Mouse (Mus musculus) erythroblast, embryonic 14.5 days (primary cell): Measurements from ENCODE around the gene Ythdc1. TPM values are rescaled to one million over a fixed set of nuclear protein-coding genes. Genes with fewer than 3 reads are reported as not detected.
"Not testable (repeated sequence)": the region's sequence is repeated elsewhere in the genome, so short reads cannot be mapped to it uniquely, and the experiment has no call there.

ENCODE experiments used
- H3K27me3 ChIP-seq: 2 replicates; pipeline ENCODE4 v1.6.1; 2012; ENCODE audit warnings: inconsistent platforms; ENCODE audit not compliant: control insufficient read depth
- H3K36me3 ChIP-seq: 2 replicates; pipeline ENCODE4 v1.6.1; 2012; ENCODE audit warnings: mild to moderate bottlenecking, inconsistent platforms; ENCODE audit not compliant: control insufficient read depth
- H3K4me1 ChIP-seq: 2 replicates; pipeline ENCODE4 v1.6.1; 2012; ENCODE audit warnings: inconsistent platforms; ENCODE audit not compliant: control insufficient read depth
- H3K4me3 ChIP-seq: replicated peaks from 2 replicates; pipeline ENCODE3; 2012; ENCODE audit warnings: moderate library complexity, mild to moderate bottlenecking, inconsistent platforms
- H3K9me3 ChIP-seq: 2 replicates; pipeline ENCODE4 v1.6.1; 2012; ENCODE audit warnings: low read length, inconsistent platforms, mixed read lengths; ENCODE audit not compliant: control insufficient read depth
- GATA1 ChIP-seq: IDR thresholded peaks from 2 replicates; pipeline ENCODE4 v1.6.1; 2012; ENCODE audit warnings: low read length, inconsistent platforms, mixed read lengths
- TAL1 ChIP-seq: IDR thresholded peaks from 3 replicates; pipeline ENCODE4 v1.6.1; 2012; ENCODE audit warnings: low read length, inconsistent platforms, mixed read lengths
- polyA plus RNA-seq: library from polyadenylated mRNA; stranded (reverse); fragments of >175 nt; gene quantifications from 2 replicates; pipeline ENCODE4 v1.2.3, GENCODE M21; 2012

Ythdc1 gene
- polyA plus RNA-seq, 1 experiment: 1.8 TPM

DNA sequence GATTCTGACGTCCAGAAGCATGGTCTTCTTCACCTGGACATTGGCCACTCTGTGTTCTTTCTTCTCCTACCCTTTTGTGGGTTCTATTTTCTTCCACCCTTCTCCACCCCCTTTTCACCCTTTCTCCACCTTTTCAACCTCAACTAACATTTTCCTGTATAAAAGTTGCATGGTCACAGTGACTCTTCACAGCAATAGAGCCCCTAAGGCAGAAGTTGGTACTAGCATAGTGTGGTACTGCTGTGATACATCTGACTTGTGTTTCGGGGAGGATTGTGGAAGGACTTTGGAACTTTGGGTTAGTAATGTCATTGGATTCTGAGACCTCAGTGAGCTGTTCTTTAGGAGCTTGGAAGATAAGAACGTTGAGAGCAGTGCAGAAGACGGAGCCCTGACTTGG lies 11.8 kb upstream of the Ythdc1 start:
- TF ChIP-seq TAL1 (no peak), GATA1 (no peak)
- no peaks in the 10 kb centered on the region for H3K36me3 ChIP-seq
- H3K4me1 ChIP-seq: no peaks in the 10 kb centered on the region
- H3K4me3 ChIP-seq: no peak overlapping the region
- H3K27me3 ChIP-seq: no peaks in the 10 kb centered on the region
- H3K9me3 ChIP-seq: no peaks in the 10 kb centered on the region

DNA sequence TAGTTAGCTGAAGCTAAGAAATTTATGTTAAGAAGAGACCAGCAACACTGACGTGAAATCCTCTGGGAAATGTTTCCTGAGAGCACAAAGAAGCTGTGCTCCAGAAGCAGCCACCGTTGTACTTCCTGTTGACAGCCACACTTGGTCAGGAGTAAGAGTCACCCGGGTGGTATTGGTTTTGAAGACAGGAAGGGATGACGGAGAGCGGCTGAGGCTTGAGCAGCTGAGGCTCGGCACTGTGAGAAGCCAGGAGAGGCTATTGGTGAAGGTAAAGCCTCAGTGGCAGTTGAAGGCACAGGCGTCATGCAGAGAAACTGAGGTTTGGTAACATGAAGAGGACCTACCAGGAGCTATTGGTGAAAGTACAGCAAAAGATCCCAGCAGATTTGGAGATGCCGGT lies 11.2 kb upstream of the Ythdc1 start:
- TF ChIP-seq GATA1: no peak
- no peak for TF ChIP-seq TAL1
- no peak overlapping the region for H3K4me3 ChIP-seq
- H3K9me3 ChIP-seq: no peaks in the 10 kb centered on the region
- H3K36me3 ChIP-seq: no peaks in the 10 kb centered on the region
- no peaks in the 10 kb centered on the region for H3K27me3 ChIP-seq
- no peaks in the 10 kb centered on the region for H3K4me1 ChIP-seq

DNA sequence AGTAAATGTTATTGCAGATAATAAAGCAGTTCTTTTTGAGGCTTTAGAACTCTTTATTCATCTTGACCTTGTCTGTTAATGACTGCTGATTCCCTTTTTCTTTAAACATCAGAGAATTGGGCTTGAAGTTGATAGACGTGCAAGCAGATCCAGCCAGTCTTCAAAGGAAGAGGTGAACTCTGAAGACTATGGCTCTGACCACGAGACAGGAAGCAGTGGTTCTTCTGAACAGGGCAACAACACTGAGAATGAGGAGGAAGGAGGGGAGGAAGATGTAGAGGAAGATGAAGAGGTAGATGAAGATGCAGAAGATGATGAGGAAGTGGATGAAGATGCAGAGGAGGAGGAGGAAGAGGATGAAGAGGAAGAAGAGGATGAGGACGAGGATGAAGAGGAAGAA lies 12.8 kb downstream of the Ythdc1 start:
- no peaks in the 10 kb centered on the region for H3K27me3 ChIP-seq
- TF ChIP-seq TAL1 (no peak), GATA1 (no peak)
- no peak overlapping the region for H3K4me3 ChIP-seq
- H3K36me3 ChIP-seq: peaks cover 81% of the 10 kb centered on the region
- no peaks in the 10 kb centered on the region for H3K4me1 ChIP-seq
- no peaks in the 10 kb centered on the region for H3K9me3 ChIP-seq

DNA sequence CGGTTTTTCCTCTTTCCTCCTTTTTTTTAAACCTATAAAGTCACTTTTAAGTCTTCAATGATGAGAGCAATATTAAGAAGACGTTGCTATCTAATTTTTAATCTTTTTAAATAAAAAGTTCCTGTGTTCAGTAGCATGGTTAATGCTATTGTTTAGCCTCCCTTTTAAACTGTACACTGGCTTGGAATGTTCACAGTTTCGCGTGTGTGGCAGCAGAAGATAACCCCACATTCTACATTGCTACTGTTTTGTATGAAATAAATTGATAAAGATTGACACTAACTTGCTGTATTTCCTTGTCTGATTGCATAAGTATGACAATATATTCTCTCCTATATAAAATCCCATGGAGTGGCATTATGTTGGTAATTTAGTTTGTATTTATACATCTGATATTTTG lies 32.4 kb downstream of the Ythdc1 start:
- H3K27me3 ChIP-seq, H3K4me1 ChIP-seq, H3K4me3 ChIP-seq, H3K9me3 ChIP-seq: not testable (repeated sequence)
- H3K36me3 ChIP-seq: peaks cover 57% of the 10 kb centered on the region

DNA sequence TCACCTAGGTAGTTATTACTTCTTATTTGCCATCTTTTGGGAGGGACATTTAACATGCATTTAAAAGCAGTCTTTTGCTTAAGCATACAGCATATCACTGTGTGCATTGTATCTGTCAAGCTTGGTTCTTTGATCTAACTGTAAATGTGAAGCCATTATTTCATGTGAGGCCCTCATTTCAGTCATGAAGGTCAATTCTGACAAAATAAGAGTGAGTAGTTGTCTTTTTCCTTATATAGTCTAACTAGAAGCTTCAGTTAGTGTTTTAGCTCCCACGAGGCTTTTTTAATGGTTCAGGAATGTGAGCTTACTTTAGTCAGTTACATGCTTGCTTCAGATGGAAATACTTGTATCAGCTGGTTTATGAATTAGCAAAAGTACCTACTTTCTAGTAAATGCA lies 34.1 kb downstream of the Ythdc1 start:
- no peaks in the 10 kb centered on the region for H3K27me3 ChIP-seq
- H3K4me1 ChIP-seq: no peaks in the 10 kb centered on the region
- peaks cover 4% of the 10 kb centered on the region for H3K9me3 ChIP-seq
- H3K36me3 ChIP-seq: peaks cover 41% of the 10 kb centered on the region
- no peak overlapping the region for H3K4me3 ChIP-seq
- TF ChIP-seq TAL1 (no peak), GATA1 (no peak)

DNA sequence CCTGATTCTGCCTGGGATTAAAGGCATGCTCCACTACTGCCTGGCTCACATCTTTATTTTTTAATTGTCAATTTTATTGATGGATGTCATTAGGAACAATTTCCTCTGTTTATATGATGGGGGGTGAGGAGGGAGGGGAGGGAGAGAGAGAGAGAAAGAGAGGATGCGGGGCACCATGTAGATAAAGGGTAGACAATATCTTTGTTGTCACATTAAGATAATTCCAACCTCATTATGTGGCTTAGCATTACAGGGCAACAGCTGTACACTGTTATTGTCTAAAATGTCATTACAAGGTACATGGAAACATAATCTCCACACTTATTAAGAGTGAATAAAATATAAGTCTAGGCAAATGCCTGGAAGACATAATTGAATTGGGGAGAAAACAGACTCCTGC lies 35.5 kb downstream of the Ythdc1 start:
- Histone ChIP-seq H3K27me3 (no peaks in the 10 kb centered on the region), H3K9me3 (peaks cover 4% of the 10 kb centered on the region), H3K4me1 (no peaks in the 10 kb centered on the region), H3K4me3 (no peak overlapping the region), H3K36me3 (peaks cover 28% of the 10 kb centered on the region)
- TF ChIP-seq TAL1: no peak
- no peak for TF ChIP-seq GATA1

DNA sequence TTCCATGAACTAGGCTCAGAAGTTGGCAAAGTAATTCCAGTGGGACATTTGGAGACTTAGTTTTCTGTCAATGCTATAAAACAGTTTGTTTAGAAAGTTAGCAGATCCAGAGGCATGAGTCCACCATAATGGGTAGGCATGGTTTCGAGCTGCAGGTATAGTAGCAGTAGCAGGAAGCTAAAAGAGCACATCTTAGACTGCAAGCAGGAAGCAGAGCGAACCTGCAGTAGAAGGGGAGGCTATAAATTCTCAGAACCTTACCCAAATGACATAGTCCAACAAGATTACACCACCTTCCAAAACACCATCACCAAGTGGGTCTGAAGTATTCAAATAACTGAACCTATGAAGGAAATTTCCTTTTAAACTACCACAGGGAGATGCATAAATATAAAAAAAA lies 36.2 kb downstream of the Ythdc1 start:
- no peak overlapping the region for H3K4me3 ChIP-seq
- TF ChIP-seq GATA1: no peak
- TF ChIP-seq TAL1: no peak

DNA sequence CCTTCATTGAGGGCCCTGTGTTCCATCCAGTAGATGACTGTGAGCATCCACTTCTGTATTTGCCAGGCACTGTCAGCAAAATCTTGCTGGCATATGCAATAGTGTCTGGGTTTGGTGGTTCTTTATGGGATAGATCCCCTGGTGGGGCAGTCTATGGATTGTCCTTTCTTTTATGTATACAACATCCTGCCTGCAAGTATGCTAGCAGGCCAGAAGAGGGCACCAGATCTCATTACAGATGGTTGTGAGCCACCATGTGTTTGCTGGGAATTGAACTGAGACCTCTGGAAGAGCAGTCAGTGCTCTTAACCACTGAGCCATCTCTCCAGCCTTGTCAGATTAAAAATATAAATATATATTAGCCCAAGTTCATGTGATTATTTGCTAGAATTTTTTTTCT lies 37.2 kb downstream of the Ythdc1 start:
- H3K4me3 ChIP-seq, H3K27me3 ChIP-seq, H3K9me3 ChIP-seq, H3K4me1 ChIP-seq: not testable (repeated sequence)
- peaks cover 11% of the 10 kb centered on the region for H3K36me3 ChIP-seq

More for the DNA sequence above, 36.2 kb downstream of the Ythdc1 start:
- Histone ChIP-seq H3K36me3 (peaks cover 22% of the 10 kb centered on the region), H3K9me3 (peaks cover 4% of the 10 kb centered on the region), H3K4me1 (no peaks in the 10 kb centered on the region), H3K27me3 (no peaks in the 10 kb centered on the region)

DNA sequence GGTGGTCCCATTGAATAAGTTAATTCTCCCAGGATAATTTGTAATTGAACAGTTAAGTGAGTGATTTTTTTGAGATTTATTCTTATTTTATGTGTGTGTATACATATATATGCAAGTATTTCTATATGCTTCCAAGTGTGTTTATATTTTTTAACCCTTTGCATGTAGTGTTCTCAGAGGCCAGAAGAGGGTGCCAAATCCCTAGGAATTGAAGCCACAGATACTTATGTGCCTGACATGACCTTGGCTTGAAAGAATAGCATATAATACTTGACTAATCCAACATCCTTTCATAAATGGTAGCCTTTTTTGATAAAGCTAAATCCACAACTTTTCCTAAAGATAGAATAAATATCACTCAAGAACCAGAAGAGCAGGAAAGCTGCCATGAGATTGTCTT lies 46.1 kb downstream of the Ythdc1 start:
- Histone ChIP-seq H3K4me3 (no peak overlapping the region), H3K36me3 (no peaks in the 10 kb centered on the region), H3K4me1 (no peaks in the 10 kb centered on the region), H3K27me3 (no peaks in the 10 kb centered on the region), H3K9me3 (no peaks in the 10 kb centered on the region)
- TF ChIP-seq TAL1 (no peak), GATA1 (no peak)

DNA sequence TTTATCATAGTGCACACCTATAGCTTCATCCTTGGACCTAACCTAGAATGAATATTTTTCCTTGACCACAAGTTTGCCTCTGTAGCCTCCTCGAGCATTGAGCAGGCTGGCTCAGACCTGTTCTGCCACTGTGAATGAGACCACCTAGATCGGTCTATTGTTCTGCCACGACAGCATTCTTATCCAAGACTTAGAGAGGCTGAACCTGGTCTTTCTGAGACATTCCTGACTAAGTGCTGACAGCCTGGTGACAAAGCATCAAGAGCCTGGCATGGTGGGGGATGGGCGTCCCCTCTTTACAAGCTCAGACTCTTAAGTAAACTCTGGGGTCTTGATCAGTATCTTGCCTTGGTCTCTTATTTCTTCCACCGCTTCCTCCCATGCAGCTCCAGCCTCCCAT lies 47.6 kb downstream of the Ythdc1 start:
- no peaks in the 10 kb centered on the region for H3K4me1 ChIP-seq
- no peaks in the 10 kb centered on the region for H3K27me3 ChIP-seq
- TF ChIP-seq TAL1: no peak
- no peak for TF ChIP-seq GATA1
- H3K36me3 ChIP-seq: no peaks in the 10 kb centered on the region
- H3K9me3 ChIP-seq: no peaks in the 10 kb centered on the region
- no peak overlapping the region for H3K4me3 ChIP-seq

DNA sequence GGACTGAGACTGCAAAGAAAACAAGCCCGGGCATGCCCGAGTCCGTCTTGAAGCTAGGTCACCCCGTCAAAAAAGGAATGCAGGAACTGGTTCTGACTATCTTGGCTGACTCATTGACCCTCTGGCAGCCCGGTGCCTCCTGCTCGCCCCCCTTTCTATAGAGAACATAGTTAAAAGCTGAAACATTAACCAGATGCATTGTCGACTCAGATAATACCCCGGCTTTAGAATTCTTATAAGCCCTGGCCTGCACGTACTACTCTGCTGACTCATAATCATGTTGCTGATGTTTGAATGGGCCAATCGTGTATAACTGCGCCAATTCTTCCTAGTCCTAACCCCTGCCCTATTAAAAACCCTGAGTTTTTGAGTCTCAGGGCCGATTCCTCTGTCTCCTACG lies 52.5 kb downstream of the Ythdc1 start:
- H3K4me3 ChIP-seq, H3K27me3 ChIP-seq, H3K36me3 ChIP-seq, H3K4me1 ChIP-seq, H3K9me3 ChIP-seq: not testable (repeated sequence)
